Mouse (Mus musculus): ENCODE measurements around the gene Arl10.

Gene Arl10

GRCm38 (mm10) chr13:54574854-54575481 is at the start of gene Arl10:
TSS of gene Arl10 (plus strand) at chr13:54575015.
- in situ Hi-C loops (cut with MboI, MseI), result no loop called here

- in situ Hi-C loops (cut with MboI, MseI), result no loop called here
Measured at GRCm38 (mm10) chr13:54527140-54527539, 47.7 kb upstream of the Arl10 start.

GRCm38 (mm10) chr13:54532134-54532533 is 42.7 kb upstream of the Arl10 start:
- in situ Hi-C loops (cut with MboI, MseI), result no loop called here

- in situ Hi-C loops (cut with MboI, MseI), result no loop called here
Measured at GRCm38 (mm10) chr13:54548036-54548435, 26.8 kb upstream of the Arl10 start.

- in situ Hi-C loops (cut with MboI, MseI), result no loop called here
Measured at GRCm38 (mm10) chr13:54556176-54556575, 18.6 kb upstream of the Arl10 start.

GRCm38 (mm10) chr13:54556796-54557195 is 18.0 kb upstream of the Arl10 start:
- in situ Hi-C loops (cut with MboI, MseI), result no loop called here

GRCm38 (mm10) chr13:54557652-54558051 is 17.2 kb upstream of the Arl10 start:
- in situ Hi-C loops (cut with MboI, MseI), result no loop called here

- in situ Hi-C loops (cut with MboI, MseI), result no loop called here
Measured at GRCm38 (mm10) chr13:54559656-54560055, 15.2 kb upstream of the Arl10 start.

- in situ Hi-C loops (cut with MboI, MseI), result no loop called here
Measured at GRCm38 (mm10) chr13:54560608-54561007, 14.2 kb upstream of the Arl10 start.

- in situ Hi-C loops (cut with MboI, MseI), result no loop called here
Measured at GRCm38 (mm10) chr13:54562562-54562961, 12.3 kb upstream of the Arl10 start.

- in situ Hi-C loops (cut with MboI, MseI), result loop anchor here in 1 of 2 experiments (5.0 kb wide), 1 partner anchor 97 kb away; the partner anchor contains the start of gene Thoc3
Measured at GRCm38 (mm10) chr13:54564232-54565200, 10.3 kb upstream of the Arl10 start.

GRCm38 (mm10) chr13:54565201-54565581 is 9.6 kb upstream of the Arl10 start, which contains the start of gene 4833439L19Rik:
TSS of gene 4833439L19Rik (minus strand) at chr13:54565435.
- in situ Hi-C loops (cut with MboI, MseI), result loop anchor here in 1 of 2 experiments (5.0 kb wide), 1 partner anchor 98 kb away; the partner anchor contains the start of gene Thoc3

GRCm38 (mm10) chr13:54565594-54566345 is 9.0 kb upstream of the Arl10 start:
- in situ Hi-C loops (cut with MboI, MseI), result loop anchor here in 1 of 2 experiments (5.0 kb wide), 1 partner anchor 98 kb away; the partner anchor contains the start of gene Thoc3

- in situ Hi-C loops (cut with MboI, MseI), result loop anchor here in 1 of 2 experiments (5.0 kb wide), 1 partner anchor 101 kb away; the partner anchor contains the start of gene Thoc3
Measured at GRCm38 (mm10) chr13:54568380-54568779, 6.4 kb upstream of the Arl10 start.

GRCm38 (mm10) chr13:54569282-54569681 is 5.5 kb upstream of the Arl10 start:
- in situ Hi-C loops (cut with MboI, MseI), result loop anchor here in 1 of 2 experiments (5.0 kb wide), 1 partner anchor 102 kb away; the partner anchor contains the start of gene Thoc3

GRCm38 (mm10) chr13:54570736-54571135 is 4.1 kb upstream of the Arl10 start:
- in situ Hi-C loops (cut with MboI, MseI), result no loop called here

GRCm38 (mm10) chr13:54571637-54572036 is 3.2 kb upstream of the Arl10 start:
- in situ Hi-C loops (cut with MboI, MseI), result no loop called here

GRCm38 (mm10) chr13:54572621-54573020 is 2.2 kb upstream of the Arl10 start:
- in situ Hi-C loops (cut with MboI, MseI), result no loop called here

GRCm38 (mm10) chr13:54575489-54575888 is 674 bp downstream of the Arl10 start:
- in situ Hi-C loops (cut with MboI, MseI), result no loop called here

- in situ Hi-C loops (cut with MboI, MseI), result no loop called here
Measured at GRCm38 (mm10) chr13:54577652-54578507, 3.1 kb downstream of the Arl10 start.

All from T-helper 17 cell (primary cell).